Mouse (Mus musculus) bone marrow, adult 2 months (tissue): ENCODE data around the gene Atg2a. TPM values are rescaled to one million over a fixed set of nuclear protein-coding genes. Genes with fewer than 3 reads are reported as not detected.

Source experiments
- H3K27ac ChIP-seq: fragments of 200-500 bp; 2 replicates; pipeline ENCODE4 v1.5.1; 2012; ENCODE audit warnings: low read depth, mild to moderate bottlenecking, control low read depth, inconsistent platforms, low read length; ENCODE audit not compliant: control insufficient read depth, poor library complexity, insufficient read depth
- H3K4me1 ChIP-seq: fragments of 200-500 bp; 2 replicates; pipeline ENCODE4 v1.6.1; 2011; ENCODE audit warnings: low read length; ENCODE audit not compliant: control insufficient read depth, insufficient read depth
- H3K4me3 ChIP-seq: fragments of 200-500 bp; replicated peaks from 2 replicates; pipeline ENCODE3; 2011; ENCODE audit warnings: mild to moderate bottlenecking, low read depth, low read length, control low read depth; ENCODE audit not compliant: control insufficient read depth
- CTCF ChIP-seq: fragments of 200-500 bp; IDR thresholded peaks from 2 replicates; pipeline ENCODE4 v1.5.1; 2011; ENCODE audit warnings: low read length, control low read depth; ENCODE audit not compliant: control insufficient read depth, insufficient read depth
- POLR2A ChIP-seq: fragments of 200-500 bp; IDR thresholded peaks from 2 replicates; pipeline ENCODE4 v1.6.1; 2011; ENCODE audit warnings: low read depth, mild to moderate bottlenecking, control low read depth, low read length, borderline replicate concordance; ENCODE audit not compliant: control insufficient read depth
- WGBS: fragments of 180-500 bp; shearing (Covaris S2); methylation state at CpG from one replicate; pipeline ENCODE4 v1.1.7; 2018; 5-methylcytosine and 5-hydroxymethylcytosine counted together
- polyA plus RNA-seq: library from polyadenylated mRNA; stranded (reverse); fragments of >200 nt; gene quantifications from 2 replicates; pipeline ENCODE4 v1.2.4, GENCODE M21; 2011; ENCODE audit warnings: low replicate concordance; ENCODE audit not compliant: missing spikeins, insufficient read depth, insufficient read length

The Atg2a gene
- polyA plus RNA-seq, 1 experiment = 36.4 TPM

- 51% methylated on average over 5 of the region's 5 CpGs for WGBS
- Histone ChIP-seq H3K27ac (peak overlapping the region; percentile 69), H3K4me1 (peaks cover 2% of the 10 kb centered on the region; the same call in 1 of the 2 replicates), H3K4me3 (peak overlapping the region; percentile 24)
- TF ChIP-seq POLR2A (no peak), CTCF (no peak)
Measured at GRCm38 (mm10) chr19:6240725-6241124, 743 bp upstream of the Atg2a start.

GRCm38 (mm10) chr19:6242281-6242680, 813 bp downstream of the Atg2a start:
- TF ChIP-seq CTCF (no peak), POLR2A (no peak)
- WGBS = 0% methylated on average over 4 of the region's 4 CpGs
- Histone ChIP-seq H3K4me3 (peak overlapping the region; percentile 92), H3K4me1 (no peaks in the 10 kb centered on the region; the same call in 1 of the 2 replicates), H3K27ac (peak overlapping the region; percentile 85)

GRCm38 (mm10) chr19:6243226-6243625, 1.8 kb downstream of the Atg2a start:
- 94% methylated on average over 5 of the region's 5 CpGs for WGBS
- Histone ChIP-seq H3K4me3 (no peak overlapping the region), H3K4me1 (no peaks in the 10 kb centered on the region; the same call in 1 of the 2 replicates), H3K27ac (no peak overlapping the region)
- TF ChIP-seq POLR2A (no peak), CTCF (no peak)

GRCm38 (mm10) chr19:6245806-6246205, 4.3 kb downstream of the Atg2a start:
- no peak for TF ChIP-seq POLR2A
- WGBS = 85% methylated on average over 1 of the region's 1 CpGs
- Histone ChIP-seq H3K4me1 (no peaks in the 10 kb centered on the region), H3K4me3 (no peak overlapping the region), H3K27ac (no peak overlapping the region)

GRCm38 (mm10) chr19:6247526-6248300, 6.2 kb downstream of the Atg2a start:
- no peak overlapping the region for H3K4me3 ChIP-seq
- TF ChIP-seq POLR2A = no peak
- TF ChIP-seq CTCF = no peak
- no peaks in the 10 kb centered on the region for H3K4me1 ChIP-seq
- 94% methylated on average over 29 of the region's 29 CpGs for WGBS
- no peak overlapping the region for H3K27ac ChIP-seq

- H3K4me1 ChIP-seq = no peaks in the 10 kb centered on the region
- WGBS = 88% methylated on average over 4 of the region's 4 CpGs
- no peak overlapping the region for H3K27ac ChIP-seq
- TF ChIP-seq CTCF (no peak), POLR2A (no peak)
- H3K4me3 ChIP-seq = no peak overlapping the region
Measured at GRCm38 (mm10) chr19:6253021-6253420, 11.6 kb downstream of the Atg2a start.

GRCm38 (mm10) chr19:6260428-6260827, 19.0 kb downstream of the Atg2a start:
- H3K4me3 ChIP-seq = no peak overlapping the region
- H3K4me1 ChIP-seq = no peaks in the 10 kb centered on the region; the same call in 1 of the 2 replicates
- 59% methylated on average over 2 of the region's 2 CpGs for WGBS
- no peak for TF ChIP-seq POLR2A
- TF ChIP-seq CTCF = peak; percentile 52
- no peak overlapping the region for H3K27ac ChIP-seq

GRCm38 (mm10) chr19:6260946-6261345, 19.5 kb downstream of the Atg2a start:
- TF ChIP-seq CTCF (no peak), POLR2A (no peak)
- WGBS = 82% methylated on average over 4 of the region's 4 CpGs
- H3K4me1 ChIP-seq = no peaks in the 10 kb centered on the region; the same call in 1 of the 2 replicates
- no peak overlapping the region for H3K4me3 ChIP-seq
- no peak overlapping the region for H3K27ac ChIP-seq

GRCm38 (mm10) chr19:6261379-6261778, 19.9 kb downstream of the Atg2a start:
- TF ChIP-seq POLR2A = no peak
- no peak for TF ChIP-seq CTCF

More at GRCm38 (mm10) chr19:6261379-6261778, 19.9 kb downstream of the Atg2a start:
- 90% methylated on average over 14 of the region's 14 CpGs for WGBS
- no peak overlapping the region for H3K4me3 ChIP-seq
- H3K4me1 ChIP-seq = no peaks in the 10 kb centered on the region; the same call in 1 of the 2 replicates
- no peak overlapping the region for H3K27ac ChIP-seq
